Mouse (Mus musculus): Measurements from ENCODE around the gene Jam3. TPM values are rescaled to one million over a fixed set of nuclear protein-coding genes. Genes with fewer than 3 reads are reported as not detected.

Gene Jam3
- polyA plus RNA-seq (2014; fragmentation: Illumina TruSeq; extraction: RNeasy Lipid Tissue Mini Kit (QIAGEN cat#74804); ENCODE audit: low replicate concordance): 6.5 TPM

DNA sequence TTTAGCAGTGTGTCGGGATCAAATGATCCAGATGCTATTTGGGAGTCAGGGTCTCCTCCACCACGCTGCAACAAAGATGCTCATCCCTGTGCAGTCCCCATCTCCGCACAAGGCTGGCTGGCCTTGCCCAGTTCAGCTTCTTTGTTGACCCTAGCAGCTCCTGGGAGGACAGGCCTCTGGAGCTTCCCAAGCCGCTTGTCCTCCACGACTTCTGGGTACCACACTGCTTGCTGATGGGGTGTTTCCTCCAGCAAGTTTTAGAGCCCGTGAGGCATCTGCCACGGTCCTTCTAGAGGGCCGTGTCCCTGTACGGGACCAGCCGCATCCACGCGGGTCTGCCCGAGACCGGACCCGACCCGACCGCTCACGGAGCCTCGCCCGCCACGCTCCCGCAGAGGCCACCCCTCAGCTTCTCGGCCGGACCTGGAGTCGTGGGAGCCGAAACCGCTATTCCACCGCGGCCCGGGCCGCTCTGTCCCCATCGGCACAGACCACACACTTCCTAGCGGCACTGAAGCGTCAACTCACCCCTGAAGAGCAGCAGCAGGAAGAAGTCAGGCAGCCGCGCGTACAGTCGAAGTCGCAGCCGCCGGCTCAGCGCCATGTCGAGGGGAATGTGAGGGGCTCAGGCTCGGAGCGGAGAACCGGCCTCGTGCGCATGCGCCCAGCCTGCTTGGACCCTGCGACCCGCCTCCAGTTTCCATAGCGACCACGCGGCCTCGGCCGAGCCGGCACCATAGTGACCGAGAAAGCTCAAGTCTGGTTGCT is at the start of gene Jam3:
TSS of gene Jam3 (minus strand) at position 659 of the 768 bp plus-strand sequence.

Other genes starting within 250 kb of the Jam3 start
- gene Gm1110, start 232.3 kb downstream of the Jam3 start, polyA plus RNA-seq (2014; fragmentation: Illumina TruSeq; extraction: RNeasy Lipid Tissue Mini Kit (QIAGEN cat#74804); ENCODE audit: low replicate concordance): not detected
- 10.7 TPM for gene Acad8, start 155.9 kb downstream of the Jam3 start, polyA plus RNA-seq (2014; fragmentation: Illumina TruSeq; extraction: RNeasy Lipid Tissue Mini Kit (QIAGEN cat#74804); ENCODE audit: low replicate concordance)
- 34.0 TPM for gene Thyn1, start 155.7 kb downstream of the Jam3 start, polyA plus RNA-seq (2014; fragmentation: Illumina TruSeq; extraction: RNeasy Lipid Tissue Mini Kit (QIAGEN cat#74804); ENCODE audit: low replicate concordance)
- gene Vps26b, start 125.4 kb downstream of the Jam3 start, polyA plus RNA-seq (2014; fragmentation: Illumina TruSeq; extraction: RNeasy Lipid Tissue Mini Kit (QIAGEN cat#74804); ENCODE audit: low replicate concordance): 24.5 TPM
- 29.7 TPM for gene Ncapd3, start 125.2 kb downstream of the Jam3 start, polyA plus RNA-seq (2014; fragmentation: Illumina TruSeq; extraction: RNeasy Lipid Tissue Mini Kit (QIAGEN cat#74804); ENCODE audit: low replicate concordance)
- gene Igsf9b, start 143.8 kb upstream of the Jam3 start, polyA plus RNA-seq (2014; fragmentation: Illumina TruSeq; extraction: RNeasy Lipid Tissue Mini Kit (QIAGEN cat#74804); ENCODE audit: low replicate concordance): 1.0 TPM
- gene Spata19, start 241.4 kb upstream of the Jam3 start, polyA plus RNA-seq (2014; fragmentation: Illumina TruSeq; extraction: RNeasy Lipid Tissue Mini Kit (QIAGEN cat#74804); ENCODE audit: low replicate concordance): not detected